Mouse (Mus musculus): ENCODE data around the gene Atox1. TPM values are rescaled to one million over a fixed set of nuclear protein-coding genes. Genes with fewer than 3 reads are reported as not detected.
A peak's percentile ranks its signal among the peaks of the same experiment; 100 is the strongest.

Atox1 gene
- polyA plus RNA-seq, 1 experiment from 2014 or later: 231 TPM

DNA sequence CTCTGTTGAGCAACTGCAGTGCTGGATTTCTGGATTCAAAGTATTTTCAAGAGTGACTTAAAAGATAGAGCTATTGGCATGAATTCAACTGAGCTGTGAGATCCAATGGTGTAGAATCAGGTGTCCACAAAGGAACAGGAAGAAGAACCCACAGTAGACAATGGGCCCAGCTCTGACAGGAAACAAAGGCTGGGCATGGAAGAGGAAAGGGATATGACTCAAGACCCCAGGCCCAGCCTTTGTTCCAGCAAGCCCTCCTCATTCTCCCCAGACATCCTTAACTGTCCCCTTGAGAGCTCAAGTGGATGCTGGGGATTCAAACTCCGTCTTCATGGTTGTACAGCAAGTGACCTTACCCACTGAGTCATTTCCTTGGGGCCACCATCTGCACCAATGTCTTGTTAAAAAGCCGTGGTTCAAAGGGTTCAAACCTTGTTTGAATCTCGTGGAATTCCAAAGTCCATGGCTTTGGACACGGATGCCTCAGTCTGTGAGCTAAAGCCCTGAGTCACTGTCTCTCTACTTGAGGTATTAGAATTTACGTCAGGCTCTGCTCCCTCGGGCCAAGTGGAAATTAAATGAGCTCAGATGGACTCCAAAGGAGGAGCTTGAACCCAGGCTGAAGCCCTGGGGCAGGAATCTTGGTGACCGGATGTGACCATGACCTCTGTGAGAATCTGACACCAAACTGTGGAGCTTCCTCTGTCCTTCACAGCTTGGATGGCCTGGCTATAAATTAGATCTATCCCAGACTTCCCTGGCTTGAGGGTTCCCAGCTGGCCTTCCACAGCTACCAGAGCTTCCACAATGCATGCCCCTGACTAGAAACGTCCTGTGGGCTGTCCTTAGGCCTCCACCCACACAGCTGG is 55.2 kb downstream of the Atox1 start:
- Histone ChIP-seq H3K4me1 (no peaks in the 10 kb centered on the region), H3K27ac (replicated peaks) (no peak overlapping the region), H3K4me3 (no peak overlapping the region), H3K36me3 (peaks cover 95% of the 10 kb centered on the region), H3K9me3 (replicated peaks) (no peaks in the 10 kb centered on the region), H3K27me3 (ENCODE audit: low read depth, poor library complexity, severe bottlenecking) (no peaks in the 10 kb centered on the region)
- DNase-seq (ENCODE audit: low spot score): no peak
- 80% methylated on average over 8 of the region's 8 CpGs for WGBS

DNA sequence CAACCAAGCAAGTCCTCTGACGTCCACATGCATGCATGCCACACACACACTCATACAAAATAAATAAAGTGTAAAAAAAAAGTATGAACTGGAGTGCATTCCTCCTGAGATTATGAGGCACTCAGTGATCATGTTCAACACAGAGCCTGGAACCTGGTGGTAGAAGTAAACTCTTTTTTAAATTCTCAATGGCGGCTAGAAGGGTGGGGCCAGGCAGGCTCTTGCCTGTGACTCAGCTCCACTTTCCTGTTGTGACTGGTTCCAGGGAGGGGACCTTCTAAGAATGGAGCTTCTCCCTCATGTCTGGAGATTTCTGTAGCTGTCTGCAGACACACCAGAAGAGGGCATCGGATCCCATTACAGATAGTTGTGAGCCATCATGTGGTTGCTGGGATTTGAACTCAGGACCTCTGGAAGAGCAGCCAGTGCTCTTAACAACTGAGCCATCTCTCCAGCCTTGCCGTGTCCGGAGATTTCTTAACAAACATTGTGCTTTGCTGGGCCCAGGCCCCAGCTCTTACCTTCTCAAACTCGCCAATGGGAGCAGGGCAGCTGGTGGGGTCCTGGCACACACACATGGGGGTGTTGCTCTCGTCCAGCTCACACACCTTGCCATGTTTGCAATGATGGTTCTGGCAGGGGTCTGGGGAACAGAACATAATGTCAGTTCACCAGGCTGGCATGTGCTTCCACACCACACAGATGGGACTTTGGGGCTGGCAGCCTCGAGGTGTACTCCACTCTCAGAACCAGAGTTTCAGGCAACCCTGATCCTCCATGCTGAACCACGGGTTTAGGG is 56.2 kb downstream of the Atox1 start:
- Histone ChIP-seq H3K4me3 (no peak overlapping the region), H3K36me3 (peaks cover 96% of the 10 kb centered on the region), H3K27ac (replicated peaks) (0 out of 2 replicates have a peak overlapping the region, but pooled peaks have one; percentile 23), H3K9me3 (replicated peaks) (no peaks in the 10 kb centered on the region), H3K4me1 (no peaks in the 10 kb centered on the region), H3K27me3 (ENCODE audit: low read depth, poor library complexity, severe bottlenecking) (no peaks in the 10 kb centered on the region)
- DNase-seq (ENCODE audit: low spot score): no peak
- 87% methylated on average over 9 of the region's 9 CpGs for WGBS

DNA sequence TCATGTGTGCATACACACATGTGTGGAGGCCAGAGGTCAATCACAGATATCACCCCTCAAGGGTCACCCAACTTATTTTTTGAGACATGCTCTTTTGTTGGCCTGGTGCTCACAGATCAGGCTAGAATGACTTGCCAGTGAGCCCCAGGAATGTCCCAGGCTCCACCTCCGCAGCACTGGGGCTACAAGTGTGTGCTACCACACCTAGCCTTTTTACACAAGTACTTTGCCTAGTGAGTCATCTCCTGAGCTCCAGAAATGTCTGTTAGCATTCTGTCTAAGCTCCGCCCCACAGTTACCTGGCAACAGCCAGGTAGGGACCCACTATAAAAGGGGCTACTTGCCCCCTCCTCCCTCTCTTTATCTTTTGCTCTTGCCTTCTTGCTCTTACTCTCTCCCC is 60.2 kb downstream of the Atox1 start:
- Histone ChIP-seq H3K9me3 (replicated peaks) (no peaks in the 10 kb centered on the region), H3K27ac (replicated peaks) (no peak overlapping the region), H3K36me3 (peaks cover 91% of the 10 kb centered on the region), H3K27me3 (ENCODE audit: low read depth, poor library complexity, severe bottlenecking) (no peaks in the 10 kb centered on the region), H3K4me1 (no peaks in the 10 kb centered on the region), H3K4me3 (no peak overlapping the region)
- DNase-seq (ENCODE audit: low spot score): no peak
- WGBS: 91% methylated on average over 2 of the region's 2 CpGs

DNA sequence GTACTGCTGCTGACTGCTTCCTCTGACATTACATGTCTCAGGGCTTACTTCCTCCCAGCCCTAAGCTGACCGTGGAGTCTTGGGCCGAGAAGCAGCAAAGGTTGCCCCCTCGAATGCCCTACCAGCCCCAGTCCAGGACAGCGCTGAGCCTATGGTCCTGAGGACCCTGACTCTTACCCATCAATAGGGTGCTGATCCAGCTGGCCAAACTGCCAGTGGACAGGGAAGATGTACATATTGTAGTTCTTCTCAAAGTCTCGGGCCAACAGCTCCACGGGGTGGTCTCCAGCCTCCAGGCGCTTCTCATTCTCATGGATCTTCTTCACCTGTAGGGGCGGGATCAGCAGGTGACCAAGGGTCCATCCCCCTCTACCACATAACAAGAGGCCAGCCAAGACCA is 62.7 kb downstream of the Atox1 start:
- H3K36me3 ChIP-seq: peaks cover 73% of the 10 kb centered on the region
- no peak overlapping the region for H3K4me3 ChIP-seq
- H3K9me3 ChIP-seq (replicated peaks): no peaks in the 10 kb centered on the region
- H3K27ac ChIP-seq (replicated peaks): no peak overlapping the region
- WGBS: 96% methylated on average over 8 of the region's 8 CpGs
- DNase-seq (ENCODE audit: low spot score): no peak
- H3K27me3 ChIP-seq (ENCODE audit: low read depth, poor library complexity, severe bottlenecking): no peaks in the 10 kb centered on the region
- H3K4me1 ChIP-seq: no peaks in the 10 kb centered on the region

DNA sequence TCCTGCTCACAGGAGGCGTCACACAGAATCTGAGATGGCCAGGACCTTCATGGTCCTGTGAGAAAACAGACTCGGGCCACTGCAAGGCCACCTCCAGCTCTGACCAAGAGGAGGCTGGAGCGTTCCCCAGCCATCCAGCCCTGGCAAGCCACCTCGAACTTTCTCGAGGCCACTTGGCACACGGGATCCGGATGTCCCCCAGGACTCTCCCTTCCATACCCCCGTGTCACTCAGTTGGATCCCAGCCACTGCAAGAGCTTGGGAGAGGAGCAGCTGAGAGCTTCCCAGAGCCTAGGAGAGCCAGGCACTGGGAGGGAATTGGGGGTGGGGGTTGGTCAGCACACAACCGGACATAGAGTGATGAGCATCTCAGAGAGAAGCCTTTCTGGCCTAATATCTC is 63.6 kb downstream of the Atox1 start:
- Histone ChIP-seq H3K4me3 (no peak overlapping the region), H3K9me3 (replicated peaks) (no peaks in the 10 kb centered on the region), H3K27ac (replicated peaks) (no peak overlapping the region), H3K4me1 (peaks cover 3% of the 10 kb centered on the region; the same call in 1 of the 2 replicates), H3K27me3 (ENCODE audit: low read depth, poor library complexity, severe bottlenecking) (no peaks in the 10 kb centered on the region), H3K36me3 (peaks cover 63% of the 10 kb centered on the region)
- WGBS: 93% methylated on average over 9 of the region's 9 CpGs
- no peak for DNase-seq (ENCODE audit: low spot score)

DNA sequence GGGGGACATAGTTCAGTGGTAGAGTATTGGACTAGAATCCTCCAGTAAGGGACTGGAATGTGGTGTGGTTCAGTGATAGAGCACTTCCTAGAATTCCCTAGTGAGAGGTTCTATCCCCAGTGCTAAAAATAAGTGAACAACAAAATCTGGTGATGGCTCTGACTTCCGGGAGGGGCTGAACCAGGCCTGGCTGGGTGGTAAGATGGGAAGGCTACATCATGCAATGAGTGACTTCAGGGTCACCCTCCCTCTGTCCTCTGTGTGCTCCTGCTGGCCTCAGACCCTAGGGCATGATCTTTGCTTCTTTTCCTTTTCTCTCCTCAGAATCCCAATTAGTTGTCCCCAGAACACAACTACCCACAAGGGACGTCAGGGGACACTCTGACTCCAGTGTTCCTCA is 64.0 kb downstream of the Atox1 start:
- Histone ChIP-seq H3K9me3 (replicated peaks) (no peaks in the 10 kb centered on the region), H3K4me3 (no peak overlapping the region), H3K27ac (replicated peaks) (no peak overlapping the region), H3K36me3 (peaks cover 59% of the 10 kb centered on the region), H3K4me1 (peaks cover 6% of the 10 kb centered on the region; the same call in 1 of the 2 replicates), H3K27me3 (ENCODE audit: low read depth, poor library complexity, severe bottlenecking) (no peaks in the 10 kb centered on the region)
- no peak for DNase-seq (ENCODE audit: low spot score)
- WGBS: 87% methylated on average over 2 of the region's 2 CpGs

Small RNA genes within 50 kb of the gene (microRNA-seq; reads per million reads assigned to microRNA genes)
- gene Mir7652: 0.90 reads per million

Other genes starting within 250 kb of the Atox1 start
- gene Fat2, start 124.7 kb downstream of the Atox1 start, polyA plus RNA-seq (2016; fragmentation: Nextera tagmentation; extraction: Ambion mirVana): 0.02 and 0.04 TPM in 2 replicates
- 333 and 416 TPM in 2 replicates for gene Sparc, start 38.1 kb downstream of the Atox1 start, polyA plus RNA-seq (2016; fragmentation: Nextera tagmentation; extraction: Ambion mirVana)
- gene G3bp1, start 8.4 kb upstream of the Atox1 start, polyA plus RNA-seq (2016; fragmentation: Nextera tagmentation; extraction: Ambion mirVana): 258 and 281 TPM in 2 replicates
- gene Glra1, start 147.0 kb upstream of the Atox1 start, polyA plus RNA-seq (2016; fragmentation: Nextera tagmentation; extraction: Ambion mirVana): 0.05 and 0.31 TPM in 2 replicates

Measured in midbrain, embryonic 10.5 days (tissue).